Mouse (Mus musculus) hindbrain, postnatal 0 days (tissue): Measurements from ENCODE around the gene Gm49384. TPM values are rescaled to one million over a fixed set of nuclear protein-coding genes. Genes with fewer than 3 reads are reported as not detected.

ENCODE experiments used
- ATAC-seq: fragments of 200-750 bp; cut with Nextera tagmentation; 2 replicates; pipeline ENCODE4 v1.8.0; 2017; ENCODE audit warnings: mild to moderate bottlenecking, moderate TSS enrichment, moderate library complexity
- DNase-seq: peaks from one replicate; pipeline ENCODE4 v3.0.0-alpha.2; 2015; ENCODE audit warnings: low spot score
- H3K27ac ChIP-seq: fragments of 300-500 bp; sonication (generic); 2 replicates; pipeline ENCODE4 v1.5.1; 2014; ENCODE audit warnings: mild to moderate bottlenecking
- H3K27me3 ChIP-seq: fragments of 300-500 bp; sonication (generic); 2 replicates; pipeline ENCODE4 v1.6.1; 2014; ENCODE audit warnings: low read length, mixed read lengths; ENCODE audit not compliant: insufficient read depth
- H3K36me3 ChIP-seq: fragments of 300-500 bp; sonication (generic); 2 replicates; pipeline ENCODE4 v1.6.1; 2014; ENCODE audit warnings: low read length, mixed read lengths; ENCODE audit not compliant: insufficient read depth
- H3K4me1 ChIP-seq: fragments of 300-500 bp; sonication (generic); 2 replicates; pipeline ENCODE4 v1.6.1; 2014; ENCODE audit warnings: antibody characterized with exemption, low read length, mixed read lengths; ENCODE audit not compliant: insufficient read depth
- H3K4me2 ChIP-seq: fragments of 300-500 bp; sonication (generic); 2 replicates; pipeline ENCODE4 v1.6.1; 2014; ENCODE audit warnings: low read depth, mild to moderate bottlenecking, low read length, moderate library complexity, mixed read lengths
- H3K4me3 ChIP-seq: fragments of 300-500 bp; sonication (generic); 2 replicates; pipeline ENCODE4 v1.5.1; 2014; ENCODE audit warnings: low read length
- H3K9ac ChIP-seq: fragments of 300-500 bp; sonication (generic); replicated peaks from 2 replicates; pipeline ENCODE4 v1.6.1; 2014; ENCODE audit warnings: mild to moderate bottlenecking, low read length, moderate library complexity, mixed read lengths
- H3K9me3 ChIP-seq: fragments of 300-500 bp; sonication (generic); 2 replicates; pipeline ENCODE4 v1.6.1; 2016; ENCODE audit warnings: low read length, mixed read lengths
- CTCF ChIP-seq: IDR thresholded peaks from 2 replicates; pipeline ENCODE4 v1.5.1; 2016; ENCODE audit warnings: antibody characterized with exemption, control low read depth, low read depth
- WGBS: fragments of 180-500 bp; shearing (Covaris S2); extraction: QIAGEN DNeasy Blood & Tissue Kit; methylation state at CpG from one replicate; pipeline ENCODE4 v1.1.7; 2014; 5-methylcytosine and 5-hydroxymethylcytosine counted together
- polyA plus RNA-seq: library from polyadenylated mRNA; unstranded; fragments of >200 nt; fragmentation: Nextera tagmentation; extraction: Ambion mirVana; gene quantifications from 2 replicates; pipeline ENCODE4 v1.2.1, GENCODE M21; 2015
- total RNA-seq: library from RNA; depleted of rRNA; stranded (reverse); fragments of >200 nt; gene quantifications from 2 replicates; pipeline ENCODE4 v1.2.3, GENCODE M21; 2014; rRNA removed

Gene Gm49384
- total RNA-seq (not detected in 2 replicates), polyA plus RNA-seq (7.1 and 8.3 TPM in 2 replicates)

DNA sequence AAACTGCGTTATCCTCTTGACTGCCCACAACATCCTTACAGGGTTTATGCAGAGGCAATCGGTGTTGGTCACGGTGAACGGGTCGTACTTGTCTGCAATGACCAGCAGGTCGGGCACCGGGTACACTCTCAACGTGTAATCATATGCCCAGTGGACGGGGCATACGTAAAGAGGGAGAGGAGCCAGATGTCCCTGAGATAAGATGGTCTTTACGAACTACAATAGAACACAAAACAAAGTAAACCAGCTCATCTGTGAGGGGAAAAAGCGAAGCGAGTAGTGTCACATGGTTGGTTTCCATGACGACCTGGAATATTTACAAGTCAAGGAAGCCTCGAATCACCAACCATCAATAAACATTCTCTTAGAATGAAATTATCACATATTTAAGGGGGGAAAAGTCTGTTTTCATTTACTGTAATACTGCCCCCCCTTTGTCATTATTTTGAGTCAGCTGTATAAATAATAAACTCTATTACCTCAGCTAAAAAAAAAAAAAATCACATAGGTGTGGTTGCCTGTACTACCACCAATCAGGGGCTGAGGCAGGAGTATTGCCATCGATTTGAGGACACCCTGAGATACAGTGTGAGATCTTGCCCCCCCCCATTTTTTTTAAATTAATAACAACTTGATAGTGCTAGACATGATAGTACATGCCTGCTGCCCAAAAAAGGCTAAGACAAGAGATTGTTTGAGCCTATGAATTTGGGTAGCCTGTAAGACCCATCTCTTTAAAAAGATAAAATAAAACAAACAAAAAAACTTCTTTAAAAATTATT is at the start of gene Gm49384:
Gene Gm49384 (minus strand): TSS at position 216 of the 782 bp plus-strand sequence.
- ATAC-seq (peak; percentile 33; the same call in 1 of the 2 replicates), DNase-seq (peak; percentile 52)
- no peak for TF ChIP-seq CTCF
- Histone ChIP-seq H3K27me3 (no peaks in the 10 kb centered on the region), H3K4me1 (0 out of 2 replicates have a peak, but pooled peaks cover under 1% of the 10 kb centered on the region), H3K9me3 (no peaks in the 10 kb centered on the region), H3K27ac (no peak within 1 kb of the TSS), H3K36me3 (0 out of 2 replicates have a peak, but pooled peaks cover 3% of the 10 kb centered on the region), H3K9ac (no peak within 1 kb of the TSS), H3K4me3 (no peak within 1 kb of the TSS), H3K4me2 (0 out of 2 replicates have a peak within 1 kb of the TSS, but pooled peaks have one; percentile 18)
- WGBS: 59% methylated on average over 16 of the region's 16 CpGs

DNA sequence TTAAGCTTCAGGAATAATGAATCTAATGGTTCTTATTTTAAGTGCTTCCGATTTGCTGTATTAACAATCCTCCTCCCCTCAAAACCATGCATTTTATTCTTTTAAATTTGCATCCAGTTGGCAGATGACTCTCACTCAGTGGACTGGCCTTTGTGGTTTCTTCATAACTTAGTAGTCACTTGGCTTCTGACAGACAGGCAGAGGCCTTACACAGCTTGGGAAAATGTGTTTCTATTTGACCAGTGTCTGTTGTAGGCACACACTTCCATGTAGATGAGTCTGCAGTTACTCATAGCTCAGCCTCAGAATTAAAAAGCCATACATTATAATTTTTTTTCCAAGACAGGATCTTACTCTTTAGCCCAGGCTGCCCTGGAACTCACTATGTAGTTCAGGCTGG is 49.7 kb upstream of the Gm49384 start:
- ATAC-seq: no peak
- Histone ChIP-seq H3K4me3 (no peak overlapping the region), H3K36me3 (no peaks in the 10 kb centered on the region), H3K9ac (no peak overlapping the region), H3K4me2 (no peak overlapping the region), H3K4me1 (no peaks in the 10 kb centered on the region), H3K9me3 (no peaks in the 10 kb centered on the region), H3K27me3 (no peaks in the 10 kb centered on the region), H3K27ac (no peak overlapping the region)
- no peak for TF ChIP-seq CTCF
- no peak for DNase-seq
- 92% methylated on average over 1 of the region's 1 CpGs for WGBS

GRCm38 (mm10) chr12:69250756-69251155 is 46.7 kb upstream of the Gm49384 start:
- no peaks in the 10 kb centered on the region for H3K36me3 ChIP-seq
- no peak overlapping the region for H3K27ac ChIP-seq
- H3K9ac ChIP-seq: no peak overlapping the region
- H3K4me2 ChIP-seq: no peak overlapping the region
- DNase-seq (no peak), ATAC-seq (no peak)
- H3K27me3 ChIP-seq: no peaks in the 10 kb centered on the region
- WGBS: 75% methylated on average over 8 of the region's 8 CpGs
- no peak for TF ChIP-seq CTCF
- no peaks in the 10 kb centered on the region for H3K9me3 ChIP-seq
- H3K4me3 ChIP-seq: no peak overlapping the region
- no peaks in the 10 kb centered on the region for H3K4me1 ChIP-seq

GRCm38 (mm10) chr12:69249766-69250165 is 45.7 kb upstream of the Gm49384 start:
- Histone ChIP-seq H3K9me3 (no peaks in the 10 kb centered on the region), H3K4me1 (no peaks in the 10 kb centered on the region), H3K36me3 (no peaks in the 10 kb centered on the region), H3K27me3 (no peaks in the 10 kb centered on the region), H3K27ac (no peak overlapping the region), H3K4me3 (no peak overlapping the region), H3K4me2 (no peak overlapping the region), H3K9ac (no peak overlapping the region)
- WGBS: 91% methylated on average over 4 of the region's 4 CpGs
- ATAC-seq: no peak
- no peak for TF ChIP-seq CTCF
- no peak for DNase-seq

- Histone ChIP-seq H3K27ac (peak overlapping the region; percentile 86), H3K4me1 (peaks cover 4% of the 10 kb centered on the region; the same call in 1 of the 2 replicates), H3K27me3 (no peaks in the 10 kb centered on the region), H3K4me2 (peak overlapping the region; percentile 82), H3K36me3 (no peaks in the 10 kb centered on the region), H3K4me3 (peak overlapping the region; percentile 79), H3K9me3 (no peaks in the 10 kb centered on the region), H3K9ac (peak overlapping the region; percentile 76)
- TF ChIP-seq CTCF: no peak
- DNase-seq (peak; percentile 87), ATAC-seq (peak; percentile 94)
- under 1% methylated on average over 62 of the region's 64 CpGs for WGBS
Observed at GRCm38 (mm10) chr12:69241771-69242431, 37.8 kb upstream of the Gm49384 start.

DNA sequence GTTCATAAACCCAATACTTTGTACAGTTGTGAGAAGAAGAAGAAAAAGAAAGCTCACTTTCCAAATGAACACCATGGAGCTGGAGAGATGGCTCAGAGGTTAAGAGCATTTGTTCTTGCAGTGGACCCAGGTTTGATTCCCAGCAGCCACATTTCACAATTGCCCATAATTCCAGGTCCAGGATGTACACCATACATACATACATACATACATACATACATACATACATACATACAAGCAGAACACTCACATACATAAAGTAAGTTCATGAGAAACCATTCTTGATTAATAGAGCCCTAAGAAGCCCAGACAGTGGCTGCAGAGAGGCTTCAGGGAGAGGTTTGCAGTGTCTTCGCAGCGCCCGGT is 37.3 kb upstream of the Gm49384 start:
- ATAC-seq (no peak), DNase-seq (peak; percentile 14)
- no peak for TF ChIP-seq CTCF
- no peaks in the 10 kb centered on the region for H3K27me3 ChIP-seq
- H3K4me2 ChIP-seq: peak overlapping the region; percentile 82
- WGBS: 0% methylated on average over 3 of the region's 3 CpGs
- H3K9ac ChIP-seq: peak overlapping the region; percentile 76
- H3K4me3 ChIP-seq: peak overlapping the region; percentile 79
- H3K27ac ChIP-seq: peak overlapping the region; percentile 86
- peaks cover 4% of the 10 kb centered on the region; the same call in 1 of the 2 replicates for H3K4me1 ChIP-seq
- no peaks in the 10 kb centered on the region for H3K9me3 ChIP-seq
- H3K36me3 ChIP-seq: no peaks in the 10 kb centered on the region

DNA sequence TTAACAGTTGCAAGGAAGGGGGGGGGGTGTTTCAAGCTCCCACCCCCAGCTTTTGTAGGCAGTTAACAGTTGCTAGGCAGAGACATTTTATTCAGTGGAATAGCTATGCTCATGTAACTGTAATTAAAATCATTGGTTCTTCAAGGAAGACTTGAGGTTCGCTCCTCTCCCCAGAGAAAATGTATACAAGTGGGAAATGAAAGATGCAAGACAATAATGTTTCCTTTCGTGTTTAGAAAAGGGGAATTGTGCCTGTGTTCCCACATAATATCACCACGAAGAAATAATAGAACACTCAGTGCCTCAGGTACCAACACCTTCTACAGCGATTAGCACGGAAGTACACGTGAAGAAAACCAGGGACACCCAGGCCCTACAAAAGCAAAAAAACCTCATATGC is 36.8 kb upstream of the Gm49384 start, which contains the start of gene Klhdc1:
Gene Klhdc1 (plus strand): TSS at position 301 of the 400 bp plus-strand sequence.
- peak within 1 kb of the TSS; percentile 76 for H3K9ac ChIP-seq
- ATAC-seq (no peak), DNase-seq (peak; percentile 2)
- no peaks in the 10 kb centered on the region for H3K36me3 ChIP-seq
- H3K27me3 ChIP-seq: no peaks in the 10 kb centered on the region
- H3K4me2 ChIP-seq: peak within 1 kb of the TSS; percentile 82
- WGBS: 56% methylated on average over 6 of the region's 6 CpGs
- H3K27ac ChIP-seq: peak within 1 kb of the TSS; percentile 86
- H3K4me1 ChIP-seq: peaks cover 4% of the 10 kb centered on the region; the same call in 1 of the 2 replicates
- no peaks in the 10 kb centered on the region for H3K9me3 ChIP-seq
- no peak for TF ChIP-seq CTCF
- H3K4me3 ChIP-seq: peak within 1 kb of the TSS; percentile 79
